Mouse (Mus musculus) cerebellum, adult (tissue): ENCODE results near the gene 4933400A11Rik.

Experiments
- ATAC-seq: cut with Nextera tagmentation; 2 replicates; pipeline ENCODE4 v1.9.2; 2017; ENCODE audit warnings: mild to moderate bottlenecking, moderate library complexity, mixed read lengths; ENCODE audit not compliant: insufficient number of reproducible peaks, low FRiP score, low TSS enrichment

4933400A11Rik gene

GRCm38 (mm10) chrX:169779535-169779934 is at the start of gene 4933400A11Rik:
4933400A11Rik (minus strand) TSS chrX:169779635.
- ATAC-seq, result no peak

GRCm38 (mm10) chrX:169828136-169828535 is 48.7 kb upstream of the 4933400A11Rik start:
- no peak for ATAC-seq

GRCm38 (mm10) chrX:169827720-169828119 is 48.3 kb upstream of the 4933400A11Rik start:
- ATAC-seq, result no peak

GRCm38 (mm10) chrX:169826947-169827346 is 47.5 kb upstream of the 4933400A11Rik start:
- ATAC-seq, result no peak

- peak; percentile 80; the same call in 1 of the 2 replicates for ATAC-seq
Observed at GRCm38 (mm10) chrX:169813673-169814072, 34.2 kb upstream of the 4933400A11Rik start.

GRCm38 (mm10) chrX:169811783-169812182 is 32.3 kb upstream of the 4933400A11Rik start:
- ATAC-seq, result no peak

GRCm38 (mm10) chrX:169811318-169811717 is 31.9 kb upstream of the 4933400A11Rik start:
- no peak for ATAC-seq

GRCm38 (mm10) chrX:169807744-169808143 is 28.3 kb upstream of the 4933400A11Rik start:
- ATAC-seq, result no peak

GRCm38 (mm10) chrX:169805791-169806190 is 26.4 kb upstream of the 4933400A11Rik start:
- ATAC-seq, result no peak

GRCm38 (mm10) chrX:169800238-169800637 is 20.8 kb upstream of the 4933400A11Rik start:
- ATAC-seq, result no peak

GRCm38 (mm10) chrX:169798987-169799680 is 19.7 kb upstream of the 4933400A11Rik start:
- no peak for ATAC-seq

GRCm38 (mm10) chrX:169797148-169797547 is 17.7 kb upstream of the 4933400A11Rik start:
- ATAC-seq, result no peak

GRCm38 (mm10) chrX:169794831-169795311 is 15.4 kb upstream of the 4933400A11Rik start:
- ATAC-seq, result no peak

GRCm38 (mm10) chrX:169794421-169794820 is 15.0 kb upstream of the 4933400A11Rik start:
- no peak for ATAC-seq

- ATAC-seq, result no peak
Observed at GRCm38 (mm10) chrX:169792879-169793278, 13.4 kb upstream of the 4933400A11Rik start.

- ATAC-seq, result no peak
Observed at GRCm38 (mm10) chrX:169789702-169790101, 10.3 kb upstream of the 4933400A11Rik start.

- no peak for ATAC-seq
Observed at GRCm38 (mm10) chrX:169758001-169758400, 21.4 kb downstream of the 4933400A11Rik start.

- ATAC-seq, result no peak
Observed at GRCm38 (mm10) chrX:169735387-169735969, 44.0 kb downstream of the 4933400A11Rik start.
